Mouse (Mus musculus): ENCODE results near the gene Smim7. TPM values are rescaled to one million over a fixed set of nuclear protein-coding genes. Genes with fewer than 3 reads are reported as not detected.

Smim7 gene
- 100 to 1,000 TPM; 129 to 150 (median 136) TPM for total RNA-seq (2022)

DNA sequence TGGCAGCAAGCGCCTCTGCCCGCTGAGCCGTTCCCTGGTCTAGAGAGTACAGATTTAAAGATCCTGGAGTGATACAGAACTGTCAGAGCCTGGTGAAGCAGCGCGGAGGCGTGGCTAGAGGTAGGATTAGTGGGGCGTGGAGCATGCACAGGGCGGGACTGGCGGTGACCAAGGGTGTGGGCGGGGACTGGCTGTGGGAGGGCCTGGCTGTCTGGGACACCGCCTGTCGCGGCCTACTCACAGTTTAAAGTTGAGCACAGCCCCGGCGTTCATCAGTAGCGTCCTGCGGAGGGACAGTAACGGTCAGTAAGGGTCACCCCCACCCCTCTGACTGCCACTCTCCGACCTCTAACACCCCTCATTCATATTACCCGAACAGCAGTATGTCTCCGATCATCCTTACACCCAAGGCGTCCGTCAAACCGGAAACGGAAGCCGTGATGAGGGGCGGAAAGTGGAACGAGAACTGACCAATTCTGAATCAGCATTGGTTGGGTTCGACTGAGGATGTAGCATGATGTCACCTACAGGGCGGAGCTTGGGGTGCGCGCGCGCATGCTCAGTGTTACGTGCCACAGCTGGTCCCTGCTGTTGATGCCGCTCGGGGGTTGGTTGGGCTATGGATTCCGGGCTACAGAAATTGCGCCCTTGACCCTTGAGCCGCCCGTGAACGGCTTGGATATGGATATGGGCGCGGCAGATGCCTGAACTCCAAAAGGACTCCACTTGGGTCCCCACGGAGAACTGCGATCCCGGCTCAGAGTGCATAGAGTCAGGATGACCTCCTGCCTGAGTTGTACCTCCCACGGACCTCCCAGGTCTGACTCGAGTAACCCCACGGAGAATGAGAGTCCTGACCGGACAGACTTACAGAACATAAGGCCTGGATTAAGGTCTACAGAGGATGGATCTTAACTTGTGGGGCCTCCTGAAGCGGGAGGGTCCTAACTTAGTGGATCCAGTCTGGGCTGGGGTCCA, at the start of gene Smim7:
Gene Smim7, minus strand, starts transcription at position 456 of the 978 bp plus-strand sequence.
- peak; percentile 98 for DNase-seq

DNA sequence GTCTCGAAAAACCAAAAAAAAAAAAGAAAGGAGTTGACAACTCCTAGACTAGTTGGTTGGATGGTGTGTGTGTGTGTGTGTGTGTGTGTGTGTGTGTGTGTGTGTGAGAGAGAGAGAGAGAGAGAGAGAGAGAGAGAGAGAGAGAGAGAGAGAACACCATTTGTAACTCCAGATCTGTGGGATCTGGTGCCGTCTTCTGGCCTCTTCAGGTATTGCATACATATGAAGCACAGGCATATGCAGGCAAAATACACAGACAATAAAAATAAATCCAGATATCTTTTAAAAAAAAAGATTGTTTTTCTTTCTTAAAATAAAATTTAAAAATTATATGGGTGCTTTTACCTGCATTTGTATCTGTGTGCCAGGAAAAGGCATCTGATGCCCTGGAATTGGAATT, 19.3 kb upstream of the Smim7 start:
- no peak for DNase-seq

DNA sequence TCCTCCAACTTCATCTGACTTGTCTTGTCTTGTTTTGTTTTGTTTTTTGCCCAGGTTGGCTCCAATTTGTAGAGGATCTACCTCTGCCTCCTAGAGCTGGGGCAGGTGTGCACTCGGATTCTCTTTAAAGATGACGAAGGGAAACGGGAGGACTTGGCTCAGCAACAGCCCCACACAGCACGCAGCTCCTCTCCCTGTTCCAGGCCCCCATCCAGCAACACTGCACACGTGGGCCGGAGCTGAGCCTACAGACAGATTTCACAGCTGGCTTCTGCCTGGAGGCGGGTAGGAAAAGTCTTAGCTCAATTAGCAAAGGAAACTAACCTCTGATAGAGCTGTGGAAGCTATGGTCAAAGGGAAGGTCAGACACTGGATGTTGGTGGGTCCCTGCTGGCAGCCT, 18.4 kb upstream of the Smim7 start:
- no peak for DNase-seq

DNA sequence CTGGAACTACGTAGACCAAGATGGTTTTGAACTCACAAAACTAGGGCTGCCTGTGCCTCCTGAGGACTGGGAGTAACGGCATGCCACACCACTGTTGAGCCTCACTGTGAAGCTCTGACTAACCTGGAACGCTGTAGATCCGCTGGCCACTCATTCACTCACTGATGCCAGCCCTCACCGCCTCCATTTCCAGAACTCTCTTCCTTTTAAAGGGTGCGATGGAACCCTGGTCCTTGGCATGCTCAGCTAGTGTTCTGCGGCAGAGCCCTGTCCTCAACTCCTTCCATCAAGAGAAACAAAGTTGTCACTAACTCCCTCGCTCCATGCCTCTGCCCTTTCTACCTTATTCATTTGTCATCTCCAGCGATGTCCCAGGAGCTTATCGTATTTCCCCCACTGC, 18.0 kb upstream of the Smim7 start:
- no peak for DNase-seq

DNA sequence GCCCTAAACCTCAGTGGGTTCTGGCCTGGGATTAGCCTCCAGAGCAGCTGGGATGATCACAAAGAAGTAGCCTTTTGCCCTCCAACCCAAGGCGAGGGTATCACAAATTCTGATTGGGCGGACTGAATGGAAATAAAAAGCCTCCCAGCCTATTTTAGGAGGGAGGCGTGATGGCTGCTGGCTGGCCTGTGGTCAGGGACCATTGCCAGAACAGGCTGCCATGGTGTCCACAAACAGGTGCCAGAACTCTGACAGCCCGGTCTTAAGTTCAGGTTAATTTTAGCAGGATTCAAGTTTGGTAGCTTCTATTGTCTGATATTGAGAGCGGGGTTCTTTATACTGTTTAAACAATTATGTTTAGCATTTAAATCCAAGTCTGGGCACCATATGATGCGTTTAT, 16.9 kb upstream of the Smim7 start:
- no peak for DNase-seq

DNA sequence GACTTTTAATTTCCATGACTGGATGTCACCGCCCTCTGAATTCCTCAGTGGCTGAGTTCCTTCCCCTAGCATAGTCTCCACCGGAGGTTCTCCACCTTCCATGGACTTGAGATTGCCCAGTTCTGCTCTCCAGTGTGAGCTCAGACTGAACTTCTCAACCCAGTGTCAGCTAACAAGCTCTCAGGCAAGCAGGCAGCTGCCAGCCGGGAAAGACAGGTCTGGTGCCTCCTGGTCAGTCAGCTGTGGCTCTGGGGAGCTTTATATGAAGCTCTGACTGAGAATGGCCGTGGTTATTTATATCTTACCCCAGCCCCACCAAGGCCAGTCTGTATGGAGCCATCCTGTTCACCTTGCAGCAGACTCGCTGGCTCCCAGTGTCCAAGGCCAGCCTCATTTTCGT, 13.5 kb upstream of the Smim7 start:
- no peak for DNase-seq

DNA sequence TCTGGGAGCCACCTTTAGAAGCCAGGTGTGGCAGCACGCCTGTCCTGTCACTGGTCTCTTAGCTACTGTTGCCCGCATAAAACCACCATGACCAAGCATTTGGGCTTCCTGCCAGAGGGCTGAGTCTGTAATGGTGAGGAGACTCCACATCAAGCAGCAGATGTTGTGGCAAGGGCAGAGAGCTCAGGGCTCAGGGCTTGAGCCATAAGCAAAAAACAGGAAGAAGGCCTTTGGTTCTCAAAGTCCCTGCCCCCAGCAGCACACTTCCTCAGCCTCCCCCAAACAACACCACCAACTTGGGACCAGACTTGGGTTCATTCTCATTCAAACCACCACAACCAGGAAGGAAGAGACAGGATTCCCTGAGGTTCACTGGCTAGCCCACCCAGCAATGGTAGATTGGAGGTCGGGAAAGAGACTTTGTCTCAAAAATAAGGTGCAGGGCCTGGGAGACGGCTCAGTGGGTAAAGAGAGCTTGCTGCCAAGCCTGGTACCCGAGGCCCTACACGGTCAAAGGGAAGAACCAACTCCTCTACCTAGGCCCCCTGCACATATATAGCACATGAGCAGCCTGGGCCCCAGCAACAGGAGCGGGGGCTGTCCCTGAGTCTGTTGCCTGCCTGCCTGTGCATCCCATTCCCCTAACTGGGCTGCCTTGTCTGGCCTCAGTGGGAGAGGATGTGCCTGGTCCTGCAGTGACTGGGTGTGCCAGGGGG, 12.3 kb upstream of the Smim7 start:
- DNase-seq: peak; percentile 32

DNA sequence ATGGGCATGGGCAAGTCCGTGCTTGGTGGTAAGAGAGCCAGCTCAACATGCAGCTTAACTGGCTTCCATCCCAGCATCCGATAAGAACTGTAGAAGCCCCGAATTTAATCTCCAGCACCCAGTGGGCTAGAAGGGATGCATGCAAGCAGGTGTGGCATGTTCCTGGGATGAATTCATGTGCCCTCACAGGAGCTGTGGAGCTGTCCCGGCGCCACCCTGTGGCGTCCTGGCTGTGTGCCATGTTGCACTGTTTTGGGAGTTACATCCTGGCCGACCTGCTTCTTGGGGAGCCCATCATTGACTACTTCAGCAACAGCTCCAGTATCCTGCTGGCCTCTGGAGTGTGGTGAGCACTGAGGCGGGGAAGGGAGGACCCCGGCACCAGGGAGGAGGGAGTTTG, 8.5 kb upstream of the Smim7 start:
- no peak for DNase-seq

DNA sequence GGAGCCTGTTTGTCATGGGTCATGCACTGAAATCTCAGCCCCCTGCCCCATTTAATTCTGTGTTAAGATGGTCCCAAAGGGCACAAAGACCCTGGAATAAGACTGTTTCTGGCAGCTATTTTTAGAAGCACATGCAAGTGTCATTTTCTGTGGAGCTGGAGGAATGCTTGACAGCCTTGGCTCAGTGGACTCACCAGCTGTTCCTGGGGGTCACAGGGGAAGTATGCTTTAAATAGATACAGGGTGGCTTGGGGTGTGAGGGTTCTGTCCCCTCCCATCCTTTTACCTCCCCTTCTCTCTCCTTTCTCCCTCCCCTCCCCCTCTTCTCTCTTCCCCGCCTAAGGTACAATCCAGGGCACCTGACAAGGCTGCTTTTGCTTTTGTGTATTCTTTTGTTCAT, 7.1 kb upstream of the Smim7 start:
- no peak for DNase-seq

DNA sequence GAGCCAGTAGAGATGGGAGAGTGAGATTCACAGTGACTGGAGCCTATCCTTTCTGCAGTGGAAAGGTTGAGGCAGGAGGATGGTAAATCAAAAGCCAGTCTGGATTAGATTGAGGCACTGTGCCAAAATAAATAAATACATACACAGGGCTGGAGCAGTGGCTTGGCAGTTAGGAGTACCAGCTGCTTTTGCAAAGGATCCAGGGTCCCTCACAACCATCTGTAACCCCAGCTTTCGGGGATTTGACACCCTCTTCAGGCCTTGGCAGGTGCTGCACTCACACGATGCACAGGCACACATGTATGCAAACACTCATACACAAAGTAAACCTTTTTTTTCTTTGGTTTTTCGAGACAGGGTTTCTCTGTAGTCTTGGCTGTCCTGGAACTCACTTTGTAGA, 6.4 kb upstream of the Smim7 start:
- DNase-seq: no peak

DNA sequence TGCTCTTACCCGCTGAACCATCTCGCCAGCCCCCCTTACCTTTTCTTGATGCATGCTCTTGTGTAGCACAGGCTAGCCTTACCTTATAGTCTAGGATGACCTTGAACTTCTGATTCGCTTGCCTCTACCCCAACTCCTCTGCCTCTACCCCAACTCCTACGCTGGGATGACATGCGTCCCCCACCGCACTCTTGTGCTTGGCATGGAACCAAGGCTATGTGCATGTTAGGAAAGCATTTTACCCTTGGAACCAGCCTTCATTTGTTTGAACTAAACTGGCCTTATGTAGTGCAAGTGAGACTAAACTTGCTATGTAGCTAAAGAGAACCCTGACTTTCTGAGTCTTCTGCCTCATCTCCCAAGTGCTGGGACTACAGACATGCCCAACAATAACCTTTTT, 5.0 kb upstream of the Smim7 start:
- no peak for DNase-seq

DNA sequence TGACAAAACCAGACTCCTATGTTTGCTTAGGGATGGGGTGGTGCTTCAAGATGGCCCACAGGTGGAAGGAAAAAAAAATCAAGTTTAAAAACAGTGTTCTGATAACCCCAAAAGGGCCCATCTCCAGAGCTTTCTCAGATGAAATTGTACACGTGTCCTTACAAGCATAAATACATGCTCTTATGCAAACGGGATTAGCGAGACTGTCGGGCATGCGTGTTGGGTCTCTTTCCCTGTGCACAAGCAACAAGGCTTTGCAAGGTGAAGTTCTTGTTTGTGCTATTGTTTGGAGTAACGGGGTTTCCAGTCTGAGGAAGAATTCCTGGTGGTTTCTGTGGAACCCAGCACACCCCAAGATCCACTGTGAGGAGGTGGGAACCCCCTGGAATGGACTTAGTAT, 2.6 kb upstream of the Smim7 start:
- no peak for DNase-seq

DNA sequence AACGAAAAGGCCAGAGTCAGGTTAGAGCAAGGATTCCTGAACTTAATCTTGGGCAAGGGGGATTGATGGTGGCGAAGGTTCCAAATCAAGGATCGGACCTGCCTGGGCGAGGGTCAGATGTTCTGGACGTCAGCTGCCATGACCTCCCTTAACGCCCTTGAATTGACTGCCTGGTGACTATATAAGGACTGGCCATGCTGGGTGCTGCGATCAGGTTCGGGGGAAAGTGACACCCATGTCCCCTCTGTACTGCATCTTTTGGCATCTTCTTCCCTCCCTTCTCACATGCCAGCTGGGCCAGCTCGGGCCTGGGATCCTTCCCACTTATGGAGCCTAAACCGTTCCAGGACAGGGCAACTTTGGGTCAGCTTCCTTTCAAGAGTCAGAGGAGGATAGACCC, 1.6 kb upstream of the Smim7 start:
- peak; percentile 18 for DNase-seq

DNA sequence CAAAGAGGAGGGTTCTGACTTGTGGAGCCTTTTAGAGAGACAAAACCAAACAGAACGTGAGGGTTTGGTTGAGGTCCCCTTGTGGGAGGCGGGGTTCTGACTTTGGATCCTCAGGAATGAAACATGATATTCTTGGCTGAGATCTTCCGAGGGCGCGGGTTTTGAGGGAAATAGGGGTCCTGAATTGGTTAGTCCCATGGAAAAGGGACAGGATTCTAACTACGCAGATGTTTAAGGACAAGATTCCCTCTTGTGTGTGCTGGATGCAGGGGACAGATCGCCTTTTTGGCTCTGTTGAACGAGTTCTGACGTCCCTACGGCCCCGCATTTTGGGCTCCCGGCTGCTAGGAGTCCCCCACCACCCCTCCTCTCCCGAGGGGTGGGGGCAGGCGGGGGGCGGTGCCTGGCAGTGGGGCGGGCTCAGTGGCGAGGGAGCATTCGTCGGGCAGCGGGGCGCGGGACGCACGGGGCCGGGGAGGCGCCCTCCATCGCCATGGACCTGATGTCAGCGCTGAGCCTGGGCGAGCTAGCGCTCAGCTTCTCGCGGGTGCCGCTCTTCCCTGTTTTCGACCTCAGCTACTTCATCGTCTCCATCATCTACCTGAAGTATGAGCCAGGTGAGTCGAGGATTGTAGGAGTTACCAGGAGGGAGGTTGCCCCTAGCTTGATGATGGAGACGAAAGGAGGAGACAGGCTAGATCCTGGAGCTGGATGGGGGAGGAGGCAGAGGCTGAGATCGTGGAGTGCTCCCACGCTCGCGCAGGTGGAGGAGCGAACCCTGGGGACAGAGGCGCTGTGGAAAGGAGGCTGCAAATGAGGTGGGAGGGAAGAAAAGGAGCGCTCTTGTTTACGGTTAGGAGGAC, 954 bp upstream of the Smim7 start, which contains the start of gene Tmem38a:
Gene Tmem38a, plus strand, starts transcription at position 445 of the 863 bp plus-strand sequence.
- peak; percentile 67 for DNase-seq

DNA sequence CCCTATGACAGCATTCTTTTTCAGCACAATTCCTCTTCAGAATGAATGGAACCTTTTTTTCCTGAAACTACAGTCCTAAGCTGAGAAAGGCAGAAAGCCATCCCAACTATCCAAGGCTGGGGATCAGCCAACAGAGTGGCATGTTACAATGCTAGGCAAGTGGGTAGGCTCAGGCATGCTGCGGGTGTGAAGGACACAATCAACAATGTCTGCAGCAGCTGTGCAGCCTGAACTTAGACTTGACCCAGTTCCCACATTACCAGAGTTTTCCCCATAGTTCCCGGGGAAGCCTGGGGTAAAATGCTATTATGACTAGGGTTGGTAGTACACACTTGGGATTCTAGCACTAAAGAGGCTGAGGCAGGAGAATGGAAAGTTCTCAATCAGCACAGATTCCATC, 4.9 kb downstream of the Smim7 start:
- no peak for DNase-seq

DNA sequence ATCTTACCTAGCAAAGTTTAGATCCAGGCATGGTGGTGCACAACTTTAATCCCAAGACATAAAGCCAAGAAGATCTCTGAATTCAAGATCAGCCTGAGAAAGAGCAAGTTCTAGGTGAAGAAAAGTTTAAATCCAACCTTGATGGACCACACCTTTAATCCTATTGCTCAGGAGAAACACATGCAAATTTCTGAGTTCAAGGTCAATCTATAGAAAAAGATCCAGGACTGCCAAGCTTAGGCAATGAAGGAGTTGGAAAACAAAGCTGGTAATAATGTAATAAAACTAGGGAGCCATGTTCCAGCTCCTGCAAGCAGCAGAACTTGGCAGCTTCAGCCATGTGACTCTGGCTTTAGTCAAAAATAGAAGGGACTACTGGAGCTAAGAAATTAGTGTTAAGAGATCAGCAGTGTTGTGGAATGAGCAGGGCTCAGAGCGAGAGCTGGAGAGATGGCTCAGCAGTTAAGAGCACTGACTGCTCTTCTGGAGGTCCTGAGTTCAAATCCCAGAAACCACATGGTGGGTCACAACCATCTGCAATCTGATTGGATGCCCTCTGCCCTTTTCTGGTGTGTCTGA, 9.7 kb downstream of the Smim7 start:
- DNase-seq: no peak

DNA sequence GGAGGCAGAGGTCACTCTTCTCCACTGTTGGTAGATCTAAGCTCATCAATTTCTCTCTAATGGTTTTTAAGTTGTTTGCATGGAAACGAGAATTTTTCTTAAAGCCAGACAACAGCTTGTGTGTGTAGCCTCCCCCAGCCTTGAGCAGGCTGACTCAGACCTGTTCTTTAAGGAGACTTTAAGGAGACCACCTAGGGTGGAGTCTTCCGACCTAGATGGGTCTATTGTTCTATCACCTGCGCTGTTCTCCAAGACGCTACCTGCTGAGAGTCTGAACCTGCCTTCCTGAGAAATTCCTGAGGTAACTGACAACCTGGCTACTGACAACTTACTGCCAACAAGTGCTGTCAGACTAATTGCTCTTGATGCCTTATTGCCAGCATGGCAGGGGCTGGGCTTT, 15.1 kb downstream of the Smim7 start:
- no peak for DNase-seq

DNA sequence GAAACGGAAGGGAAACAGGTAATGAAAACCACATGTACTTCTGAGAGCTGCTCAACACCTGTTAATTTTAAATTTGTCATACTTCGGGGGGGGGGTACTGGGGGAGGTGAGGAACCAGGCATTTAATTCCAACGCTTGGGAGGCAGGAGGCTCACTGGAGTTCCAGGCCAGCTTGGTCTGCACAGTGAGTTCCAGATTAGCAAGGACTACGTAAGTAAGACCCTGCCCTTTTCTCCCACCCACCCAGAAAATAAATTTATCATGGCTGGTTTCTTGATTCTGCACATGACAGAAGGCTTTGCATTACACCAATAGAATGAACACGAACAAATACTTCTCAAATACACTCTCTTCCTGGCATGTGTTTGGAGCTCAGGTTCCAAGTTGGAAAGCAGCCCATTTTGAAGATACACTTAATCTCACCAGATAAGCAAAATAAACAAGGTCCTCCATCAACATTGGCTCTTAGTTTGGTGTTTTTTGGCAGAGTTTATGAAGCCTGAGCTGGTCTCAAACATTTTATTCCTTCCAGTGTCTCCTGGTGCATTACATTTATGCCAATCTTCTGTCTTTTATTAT, 21.5 kb downstream of the Smim7 start:
- no peak for DNase-seq

DNA sequence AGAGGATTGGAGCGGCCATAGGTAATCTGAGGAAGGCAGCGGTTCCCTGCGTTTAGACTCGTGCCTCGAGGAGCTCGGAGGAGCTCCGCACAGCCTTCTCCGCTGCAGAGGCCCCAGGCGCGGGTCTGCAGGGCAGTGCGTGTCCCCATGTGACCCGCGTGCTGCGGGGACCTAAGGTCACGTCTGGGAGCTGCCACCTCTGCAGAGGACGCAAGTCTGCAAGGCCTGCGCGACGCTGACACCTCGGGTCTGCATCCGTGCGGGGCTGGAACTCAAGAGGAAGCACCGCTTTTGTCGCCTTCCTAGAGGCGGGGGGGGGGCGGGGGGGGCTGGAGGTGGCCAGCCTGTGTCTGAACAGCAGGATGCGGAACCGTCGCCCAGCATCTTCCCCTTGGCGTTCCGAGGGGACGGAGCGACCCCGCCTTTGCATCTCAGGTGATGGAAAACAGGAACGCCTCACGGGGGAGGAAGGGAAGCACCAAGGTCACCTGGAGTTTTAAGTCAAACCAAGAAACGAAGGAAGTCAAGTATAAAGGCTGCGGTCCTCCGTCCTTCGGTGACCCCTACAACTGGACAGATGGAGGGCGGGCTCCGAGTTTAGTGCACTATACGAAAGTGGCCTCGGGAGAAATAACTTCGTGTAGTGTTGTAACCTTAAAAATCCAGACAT, 22.1 kb downstream of the Smim7 start:
- DNase-seq: no peak

DNA sequence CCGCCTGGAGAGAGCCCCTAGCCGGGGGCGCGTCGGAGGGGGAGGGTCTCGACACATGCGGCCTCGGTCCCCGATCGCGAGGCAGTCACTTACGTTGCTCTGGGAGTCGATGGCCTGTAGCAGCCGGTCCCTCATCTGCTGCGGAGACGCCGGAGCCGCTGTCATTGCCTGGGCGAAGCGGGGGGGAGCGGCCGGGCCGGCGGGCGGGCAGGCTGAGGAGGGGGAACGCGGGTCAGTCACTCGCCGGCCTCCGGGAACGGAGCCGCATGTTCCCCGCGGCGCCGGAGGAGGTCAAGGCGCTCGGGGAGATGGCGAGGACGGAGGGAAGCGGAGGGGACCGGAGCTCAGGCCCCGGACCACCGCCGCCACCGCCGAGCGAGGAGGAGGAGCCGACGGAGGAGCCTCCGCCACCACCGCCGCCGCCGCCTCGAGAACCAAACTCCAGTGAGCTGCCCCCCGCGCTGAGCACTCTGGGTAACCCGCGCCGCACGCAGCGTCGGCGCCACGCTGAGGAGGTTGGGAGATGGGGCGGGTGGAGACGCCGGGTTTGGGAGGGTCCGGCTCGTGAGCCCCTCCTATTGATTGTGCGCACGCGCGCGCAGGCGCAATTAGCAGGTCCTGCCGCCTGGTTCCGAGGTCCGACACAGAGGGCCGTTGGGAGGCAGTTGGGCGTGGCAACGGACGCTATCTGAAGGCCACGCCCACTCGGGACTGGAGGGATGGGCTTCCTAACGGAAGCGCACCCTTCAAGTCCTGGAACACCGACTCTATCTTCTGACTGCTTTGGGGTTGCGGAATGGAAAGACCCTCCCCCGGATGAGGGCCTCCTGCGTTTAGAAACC, 22.9 kb downstream of the Smim7 start, which contains the start of gene Med26:
Gene Med26, minus strand, starts transcription at position 469 of the 842 bp plus-strand sequence.
- DNase-seq: peak; percentile 99
